Mouse (Mus musculus): ENCODE results near the gene Dhcr7.

DNA sequence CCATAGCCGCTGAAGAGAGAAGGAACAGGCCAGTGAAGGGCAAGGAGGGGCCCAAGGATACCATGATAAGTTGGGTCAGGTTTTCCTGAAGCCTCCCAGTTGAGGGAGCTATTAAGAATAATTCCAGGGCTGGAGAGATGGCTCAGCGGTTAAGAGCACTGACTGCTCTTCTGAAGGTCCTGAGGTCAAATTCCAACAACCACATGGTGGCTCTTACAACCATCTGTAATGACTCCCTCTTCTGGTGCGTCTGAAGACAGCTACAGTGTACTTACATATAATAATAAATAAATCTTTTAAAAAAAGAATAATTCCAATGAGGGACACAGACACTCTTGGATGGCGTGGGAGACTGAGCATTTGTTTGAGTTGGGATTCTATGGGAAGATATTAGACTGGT lies 3.7 kb upstream of the Dhcr7 start:
- no peak for TF ChIP-seq CTCF (conservative IDR thresholded peaks at IDR 0.05; ENCODE audit: insufficient read depth, insufficient read length, low read depth, low read length)
- no peak for TF ChIP-seq POLR2A (IDR thresholded peaks at IDR 0.05; ENCODE audit: low read depth, low read length)

Measured in kidney, adult 2 months (tissue).